Mouse (Mus musculus) heart, embryonic 12.5 days (tissue): Measurements from ENCODE around the gene Mefv. TPM values are rescaled to one million over a fixed set of nuclear protein-coding genes. Genes with fewer than 3 reads are reported as not detected.

ENCODE experiments used
- ATAC-seq: fragments of 200-750 bp; cut with Nextera tagmentation; 2 replicates; pipeline ENCODE4 v1.8.0; 2017; ENCODE audit warnings: moderate TSS enrichment, moderate library complexity; ENCODE audit not compliant: insufficient number of reproducible peaks, low FRiP score
- H3K27ac ChIP-seq: fragments of 300-500 bp; sonication (generic); 2 replicates; pipeline ENCODE4 v1.5.1; 2016; ENCODE audit warnings: mild to moderate bottlenecking, moderate library complexity; ENCODE audit not compliant: poor library complexity, severe bottlenecking
- H3K27me3 ChIP-seq: fragments of 300-500 bp; sonication (generic); replicated peaks from 2 replicates; pipeline ENCODE4 v1.6.1; 2016; ENCODE audit warnings: mild to moderate bottlenecking, moderate library complexity
- H3K36me3 ChIP-seq: fragments of 300-500 bp; sonication (generic); 2 replicates; pipeline ENCODE4 v1.6.1; 2016; ENCODE audit warnings: mild to moderate bottlenecking, moderate library complexity
- H3K4me1 ChIP-seq: fragments of 300-500 bp; sonication (generic); replicated peaks from 2 replicates; pipeline ENCODE4 v1.6.1; 2016; ENCODE audit warnings: mild to moderate bottlenecking
- H3K4me2 ChIP-seq: fragments of 300-500 bp; sonication (generic); 2 replicates; pipeline ENCODE4 v1.6.1; 2016; ENCODE audit warnings: mild to moderate bottlenecking, moderate library complexity
- H3K4me3 ChIP-seq: fragments of 300-500 bp; sonication (generic); 2 replicates; pipeline ENCODE4 v1.5.1; 2016; ENCODE audit warnings: mild to moderate bottlenecking
- H3K9ac ChIP-seq: fragments of 300-500 bp; sonication (generic); 2 replicates; pipeline ENCODE4 v1.6.1; 2016; ENCODE audit warnings: mild to moderate bottlenecking, moderate library complexity
- H3K9me3 ChIP-seq: fragments of 300-500 bp; sonication (generic); replicated peaks from 2 replicates; pipeline ENCODE4 v1.6.1; 2016; ENCODE audit warnings: mild to moderate bottlenecking, moderate library complexity
- WGBS: fragments of 180-500 bp; shearing (Covaris S2); methylation state at CpG from one replicate; pipeline ENCODE4 v1.1.7; 2016; 5-methylcytosine and 5-hydroxymethylcytosine counted together
- polyA plus RNA-seq: library from polyadenylated mRNA; unstranded; fragments of >200 nt; fragmentation: Nextera tagmentation; extraction: Ambion mirVana; gene quantifications from 2 replicates; pipeline ENCODE4 v1.2.1, GENCODE M21; 2016

The Mefv gene
- polyA plus RNA-seq, result not detected in 2 replicates

GRCm38 (mm10) chr16:3717980-3718379, at the start of gene Mefv:
Gene Mefv, minus strand, starts transcription at chr16:3718097.
- no peak within 1 kb of the TSS for H3K9ac ChIP-seq
- no peaks in the 10 kb centered on the region for H3K9me3 ChIP-seq
- no peaks in the 10 kb centered on the region for H3K36me3 ChIP-seq
- no peak within 1 kb of the TSS for H3K27ac ChIP-seq
- no peaks in the 10 kb centered on the region for H3K4me1 ChIP-seq
- no peak within 1 kb of the TSS for H3K4me2 ChIP-seq
- no peaks in the 10 kb centered on the region for H3K27me3 ChIP-seq
- ATAC-seq, result no peak
- WGBS, result 83% methylated on average over 6 of the region's 6 CpGs
- no peak within 1 kb of the TSS for H3K4me3 ChIP-seq

GRCm38 (mm10) chr16:3748976-3749375, 31.1 kb upstream of the Mefv start:
- no peaks in the 10 kb centered on the region for H3K27me3 ChIP-seq
- H3K4me1 ChIP-seq, result peaks cover 19% of the 10 kb centered on the region
- no peak overlapping the region for H3K9ac ChIP-seq
- no peak overlapping the region for H3K4me3 ChIP-seq
- whole genome bisulfite sequencing, result 97% methylated on average over 3 of the region's 3 CpGs
- H3K4me2 ChIP-seq, result no peak overlapping the region
- H3K27ac ChIP-seq, result no peak overlapping the region
- peaks cover 25% of the 10 kb centered on the region for H3K9me3 ChIP-seq
- no peak for ATAC-seq
- H3K36me3 ChIP-seq, result peaks cover 73% of the 10 kb centered on the region

DNA sequence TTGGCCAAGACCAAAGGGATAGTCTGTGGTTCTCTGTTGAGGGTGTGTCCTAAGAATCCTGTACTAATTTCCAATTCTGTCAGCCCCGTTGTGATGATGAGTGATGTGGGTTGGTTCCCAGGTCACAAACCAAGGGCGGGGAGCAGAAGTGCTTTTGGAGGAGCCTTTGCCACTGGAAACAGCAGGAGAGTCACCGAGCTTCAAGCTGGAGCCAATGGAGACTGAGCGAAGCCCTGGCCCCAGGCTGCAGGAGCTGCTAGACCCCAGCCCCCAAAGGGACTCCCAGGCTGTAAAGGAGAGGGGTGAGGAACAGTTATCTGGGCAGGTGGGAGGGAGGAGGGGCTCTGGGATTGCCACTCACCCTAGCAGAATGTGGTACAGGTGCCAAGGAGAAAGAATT, 27.8 kb upstream of the Mefv start:
- no peak for ATAC-seq
- Histone ChIP-seq H3K36me3 (peaks cover 51% of the 10 kb centered on the region), H3K9me3 (peaks cover 22% of the 10 kb centered on the region), H3K4me1 (peaks cover 23% of the 10 kb centered on the region), H3K27me3 (no peaks in the 10 kb centered on the region), H3K4me3 (peak overlapping the region; percentile 95), H3K9ac (peak overlapping the region; percentile 98; the same call in 1 of the 2 replicates), H3K27ac (no peak overlapping the region), H3K4me2 (peak overlapping the region; percentile 98)
- WGBS, result 86% methylated on average over 4 of the region's 4 CpGs

DNA sequence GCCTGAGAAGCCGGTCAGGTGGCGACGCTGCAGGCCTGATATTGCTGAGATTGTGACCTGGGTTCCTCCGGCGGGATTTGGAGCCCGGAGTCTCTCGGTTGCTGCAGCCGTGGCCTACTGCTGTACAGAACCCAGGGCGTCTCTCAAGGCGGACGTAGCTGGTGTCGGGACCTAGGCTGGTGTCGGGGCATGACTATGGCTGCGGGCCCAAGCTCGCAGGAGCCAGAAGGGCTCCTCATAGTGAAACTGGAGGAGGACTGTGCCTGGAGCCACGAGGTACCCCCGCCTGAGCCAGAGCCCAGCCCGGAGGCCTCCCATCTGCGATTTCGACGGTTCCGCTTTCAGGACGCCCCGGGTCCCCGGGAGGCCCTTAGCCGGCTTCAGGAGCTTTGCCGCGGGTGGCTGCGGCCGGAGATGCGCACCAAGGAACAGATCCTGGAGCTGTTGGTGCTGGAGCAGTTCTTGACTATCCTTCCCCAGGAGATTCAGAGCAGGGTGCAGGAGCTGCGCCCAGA, 26.3 kb upstream of the Mefv start:
- under 1% methylated on average over 32 of the region's 32 CpGs for WGBS

GRCm38 (mm10) chr16:3743503-3744185, 25.7 kb upstream of the Mefv start, which contains the start of gene Zfp263:
Gene Zfp263, plus strand, starts transcription at chr16:3744093.
- Histone ChIP-seq H3K9ac (peak within 1 kb of the TSS; percentile 98), H3K27me3 (no peaks in the 10 kb centered on the region), H3K4me2 (peak within 1 kb of the TSS; percentile 98), H3K27ac (peak within 1 kb of the TSS; percentile 80), H3K4me3 (peak within 1 kb of the TSS; percentile 95), H3K36me3 (peaks cover 33% of the 10 kb centered on the region), H3K9me3 (peaks cover 7% of the 10 kb centered on the region), H3K4me1 (peaks cover 23% of the 10 kb centered on the region)
- peak; percentile 99 for ATAC-seq
- under 1% methylated on average over 42 of the region's 42 CpGs for WGBS

More for the DNA sequence above, 26.3 kb upstream of the Mefv start:
- no peaks in the 10 kb centered on the region for H3K27me3 ChIP-seq
- H3K27ac ChIP-seq, result peak overlapping the region; percentile 80
- H3K4me1 ChIP-seq, result peaks cover 23% of the 10 kb centered on the region
- H3K36me3 ChIP-seq, result peaks cover 39% of the 10 kb centered on the region
- peak overlapping the region; percentile 95 for H3K4me3 ChIP-seq
- peak; percentile 50 for ATAC-seq
- H3K9ac ChIP-seq, result peak overlapping the region; percentile 98
- H3K4me2 ChIP-seq, result peak overlapping the region; percentile 98
- peaks cover 13% of the 10 kb centered on the region for H3K9me3 ChIP-seq

DNA sequence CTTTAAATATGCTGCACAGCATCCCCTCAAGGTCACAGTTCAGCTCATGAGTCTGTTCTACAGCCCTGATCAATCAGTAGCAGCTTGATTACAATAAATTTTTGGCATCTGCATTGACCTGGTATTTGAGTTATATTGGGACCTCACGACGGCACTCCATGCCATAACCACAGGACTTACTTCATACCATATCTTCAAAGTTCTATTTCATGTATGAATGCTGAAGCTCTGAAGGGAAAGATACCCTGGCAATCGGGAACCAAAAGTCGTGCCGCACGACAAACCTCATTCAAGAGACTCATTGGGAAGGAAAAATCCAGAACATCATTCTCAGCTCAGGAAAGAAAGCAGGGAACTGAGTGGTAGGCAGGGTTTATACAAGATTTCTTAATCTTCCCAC, 24.6 kb upstream of the Mefv start:
- Histone ChIP-seq H3K4me3 (no peak overlapping the region), H3K9me3 (no peaks in the 10 kb centered on the region; the same call in 1 of the 2 replicates), H3K27ac (no peak overlapping the region), H3K9ac (no peak overlapping the region), H3K4me2 (no peak overlapping the region), H3K27me3 (no peaks in the 10 kb centered on the region), H3K36me3 (peaks cover 22% of the 10 kb centered on the region), H3K4me1 (peaks cover 23% of the 10 kb centered on the region)
- no peak for ATAC-seq
- WGBS, result 94% methylated on average over 6 of the region's 6 CpGs

DNA sequence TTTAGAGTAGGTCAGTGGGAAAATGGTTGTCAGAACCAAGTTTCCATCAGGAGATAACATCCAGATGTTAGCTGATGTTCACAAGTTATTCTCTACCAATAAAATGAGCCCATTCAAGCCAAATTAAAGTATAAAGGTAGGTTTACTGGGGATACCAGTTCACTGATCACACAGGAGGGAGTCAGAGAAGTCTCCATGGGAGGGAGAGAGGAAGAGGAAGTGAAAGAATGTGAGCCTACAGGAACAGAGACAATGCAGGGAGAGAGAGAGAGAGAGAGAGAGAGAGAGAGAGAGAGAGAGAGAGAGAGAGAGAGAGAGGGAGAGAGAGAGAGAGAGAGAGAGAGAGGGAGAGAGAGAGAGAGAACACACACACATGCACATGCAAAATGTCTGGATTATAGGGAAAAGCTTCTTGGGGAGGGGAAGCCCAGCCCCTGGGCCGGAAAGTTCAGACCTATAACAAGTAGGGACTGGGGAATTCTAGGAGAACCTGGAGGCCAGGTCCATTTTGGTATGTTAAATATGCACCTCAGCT, 15.4 kb upstream of the Mefv start:
- no peak overlapping the region for H3K4me3 ChIP-seq
- no peak overlapping the region for H3K4me2 ChIP-seq
- H3K4me1 ChIP-seq, result no peaks in the 10 kb centered on the region
- no peak overlapping the region for H3K27ac ChIP-seq
- H3K9ac ChIP-seq, result no peak overlapping the region
- H3K27me3 ChIP-seq, result no peaks in the 10 kb centered on the region
- no peaks in the 10 kb centered on the region for H3K36me3 ChIP-seq
- no peaks in the 10 kb centered on the region for H3K9me3 ChIP-seq
- 61% methylated on average over 1 of the region's 1 CpGs for WGBS
- ATAC-seq, result no peak

DNA sequence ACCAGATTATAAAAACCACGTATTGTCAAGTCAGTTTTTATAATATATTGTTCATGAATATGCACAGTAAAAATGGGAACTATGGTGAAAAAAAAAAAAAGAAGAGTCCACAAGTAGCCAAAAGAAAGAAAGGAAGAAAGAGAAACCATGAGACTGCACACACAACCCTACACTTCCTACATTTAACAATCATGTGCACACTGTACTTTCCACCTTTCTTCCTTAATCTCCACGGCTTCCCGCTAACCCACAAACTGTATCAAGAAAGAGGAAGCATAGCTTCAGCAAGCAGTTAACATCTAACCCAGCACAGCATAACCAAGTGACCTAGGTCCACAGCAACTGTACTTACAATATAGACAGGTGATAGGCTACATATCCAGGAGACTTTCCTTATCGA, 14.7 kb upstream of the Mefv start:
- Histone ChIP-seq H3K36me3 (no peaks in the 10 kb centered on the region), H3K4me2 (no peak overlapping the region), H3K4me1 (no peaks in the 10 kb centered on the region), H3K9ac (no peak overlapping the region), H3K27me3 (no peaks in the 10 kb centered on the region), H3K9me3 (no peaks in the 10 kb centered on the region), H3K4me3 (no peak overlapping the region), H3K27ac (no peak overlapping the region)
- WGBS, result 76% methylated on average over 4 of the region's 4 CpGs
- no peak for ATAC-seq

DNA sequence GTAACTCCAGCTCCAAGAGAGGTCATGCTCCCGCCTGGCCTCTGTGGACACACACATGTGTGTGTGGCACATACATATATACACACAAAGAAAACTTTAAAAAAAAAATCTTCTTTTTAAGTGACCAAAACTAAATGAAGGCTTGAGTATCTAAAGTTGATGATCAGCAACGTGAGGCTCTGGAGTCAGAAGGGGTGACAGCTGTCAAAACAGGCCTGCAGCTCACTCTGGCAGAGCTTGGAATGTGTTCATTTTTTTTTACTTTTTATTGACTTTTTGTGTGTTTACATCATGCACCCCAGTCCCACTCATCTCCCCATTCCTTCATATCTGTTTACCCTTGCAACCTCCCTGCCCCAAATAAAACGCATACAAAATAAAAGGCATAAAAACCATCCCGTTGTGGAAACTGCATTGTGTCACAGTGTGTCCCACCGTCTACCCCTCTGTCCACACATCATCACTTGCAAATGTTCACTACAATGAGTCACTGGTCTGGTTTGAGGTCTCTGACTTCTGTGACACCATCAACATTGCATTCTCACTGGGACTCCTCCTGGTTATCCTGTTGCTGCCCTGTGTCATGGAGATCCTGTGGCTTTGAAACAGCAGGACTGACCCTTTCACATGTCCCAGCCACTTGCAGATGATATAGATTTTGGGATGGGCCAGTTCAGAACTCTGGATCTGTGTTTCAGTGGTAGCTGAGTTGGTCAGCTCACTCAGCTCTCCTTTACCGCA, 10.3 kb upstream of the Mefv start:
- H3K27ac ChIP-seq, result no peak overlapping the region
- ATAC-seq, result no peak
- H3K9me3 ChIP-seq, result no peaks in the 10 kb centered on the region
- no peaks in the 10 kb centered on the region for H3K4me1 ChIP-seq
- no peak overlapping the region for H3K4me3 ChIP-seq
- WGBS, result 67% methylated on average over 6 of the region's 6 CpGs
- H3K9ac ChIP-seq, result no peak overlapping the region
- no peak overlapping the region for H3K4me2 ChIP-seq
- no peaks in the 10 kb centered on the region for H3K36me3 ChIP-seq
- H3K27me3 ChIP-seq, result no peaks in the 10 kb centered on the region

DNA sequence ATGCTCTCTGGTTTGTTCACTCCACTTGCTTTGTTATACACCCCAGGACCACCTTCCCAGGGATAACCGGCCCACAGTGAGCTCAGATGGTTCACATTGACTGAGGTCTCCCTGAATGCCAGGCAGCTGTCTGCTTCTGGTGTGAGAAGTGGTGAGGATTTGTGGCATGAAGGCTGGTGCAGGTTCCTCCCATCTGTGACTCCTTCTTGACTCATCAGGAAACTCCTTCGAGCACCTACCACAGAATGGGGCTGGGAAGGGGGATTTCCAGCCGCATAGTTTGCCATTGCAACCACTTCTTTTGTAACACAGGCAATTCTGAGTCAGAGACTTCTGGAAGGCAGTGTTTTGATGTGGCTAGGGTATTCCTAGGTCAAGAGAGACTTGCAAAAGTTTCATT, 5.3 kb upstream of the Mefv start:
- Histone ChIP-seq H3K27ac (no peak overlapping the region), H3K4me3 (no peak overlapping the region), H3K4me2 (no peak overlapping the region), H3K9ac (no peak overlapping the region), H3K4me1 (no peaks in the 10 kb centered on the region), H3K9me3 (no peaks in the 10 kb centered on the region), H3K36me3 (no peaks in the 10 kb centered on the region), H3K27me3 (no peaks in the 10 kb centered on the region)
- 64% methylated on average over 3 of the region's 3 CpGs for WGBS
- ATAC-seq, result no peak

DNA sequence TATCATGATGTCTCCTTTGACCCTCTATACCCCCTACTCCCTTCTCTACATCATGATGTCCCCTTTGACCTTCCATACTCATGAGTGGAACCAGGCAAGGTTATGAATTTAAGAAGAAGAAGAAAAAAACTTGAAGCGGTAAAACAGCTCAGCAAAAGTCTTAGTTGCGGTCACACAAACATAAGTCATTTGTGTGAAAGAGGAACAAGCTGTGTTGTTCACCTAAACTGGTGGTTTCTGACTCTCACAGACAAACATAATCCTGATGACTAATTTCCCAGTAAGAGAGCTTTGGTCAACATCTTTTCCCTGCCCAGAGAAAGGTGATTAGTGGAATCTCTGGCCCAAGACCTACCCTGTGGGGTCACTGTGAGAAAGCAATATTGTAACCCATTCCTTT, 3.2 kb downstream of the Mefv start:
- Histone ChIP-seq H3K4me2 (no peak overlapping the region), H3K4me3 (no peak overlapping the region), H3K9ac (no peak overlapping the region), H3K9me3 (no peaks in the 10 kb centered on the region), H3K36me3 (no peaks in the 10 kb centered on the region), H3K4me1 (no peaks in the 10 kb centered on the region), H3K27me3 (no peaks in the 10 kb centered on the region), H3K27ac (no peak overlapping the region)
- ATAC-seq, result no peak
- 93% methylated on average over 2 of the region's 2 CpGs for WGBS
